Mouse (Mus musculus) kidney, adult 2 months (tissue): ENCODE results near the gene Mlst8. TPM values are rescaled to one million over a fixed set of nuclear protein-coding genes. Genes with fewer than 3 reads are reported as not detected.

Source experiments
- DNase-seq: peaks from one replicate; pipeline ENCODE4 v3.0.0; 2021
- H3K27ac ChIP-seq: fragments of 200-500 bp; 2 replicates; pipeline ENCODE4 v1.5.1; 2012; ENCODE audit warnings: low read depth, low read length, control low read depth, inconsistent platforms; ENCODE audit not compliant: insufficient read depth
- H3K27me3 ChIP-seq: fragments of 200-500 bp; replicated peaks from 2 replicates; pipeline ENCODE4 v1.6.1; 2012; ENCODE audit warnings: mild to moderate bottlenecking, moderate library complexity, low read length, inconsistent platforms; ENCODE audit not compliant: control insufficient read depth, insufficient read depth
- H3K36me3 ChIP-seq: fragments of 200-500 bp; 2 replicates; pipeline ENCODE4 v1.6.1; 2012; ENCODE audit warnings: mild to moderate bottlenecking, moderate library complexity, low read length, inconsistent platforms; ENCODE audit not compliant: control insufficient read depth, insufficient read depth
- H3K4me1 ChIP-seq: fragments of 200-500 bp; 2 replicates; pipeline ENCODE4 v1.6.1; 2011; ENCODE audit warnings: low read length; ENCODE audit not compliant: control insufficient read depth, insufficient read depth
- H3K4me3 ChIP-seq: fragments of 200-500 bp; 2 replicates; pipeline ENCODE4 v1.5.1; 2011; ENCODE audit warnings: mild to moderate bottlenecking, low read depth, low read length, control low read depth; ENCODE audit not compliant: insufficient read depth
- CTCF ChIP-seq: fragments of 200-500 bp; conservative IDR thresholded peaks from 2 replicates; pipeline ENCODE4 v1.5.1; 2011; ENCODE audit warnings: low read depth, mild to moderate bottlenecking, control low read depth, low read length, moderate library complexity, mixed read lengths; ENCODE audit not compliant: insufficient read depth, insufficient read length
- POLR2A ChIP-seq: fragments of 200-500 bp; IDR thresholded peaks from one replicate; pipeline ENCODE4 v1.6.1; 2011; ENCODE audit warnings: low read depth, low read length, control low read depth
- WGBS: fragments of 180-500 bp; shearing (Covaris S2); methylation state at CpG from one replicate; pipeline ENCODE4 v1.1.7; 2018; 5-methylcytosine and 5-hydroxymethylcytosine counted together
- polyA plus RNA-seq: library from polyadenylated mRNA; depleted of rRNA; stranded (reverse); fragments of >200 nt; gene quantifications from 2 replicates; pipeline ENCODE4 v1.2.3, GENCODE M21; 2012

Gene Mlst8
- polyA plus RNA-seq, 1 experiment: 26.1 TPM

- H3K27ac ChIP-seq: no peak overlapping the region
- no peaks in the 10 kb centered on the region; the same call in 1 of the 2 replicates for H3K36me3 ChIP-seq
- WGBS: 35% methylated on average over 11 of the region's 11 CpGs
- no peaks in the 10 kb centered on the region for H3K27me3 ChIP-seq
- peak; percentile 48 for DNase-seq
- H3K4me1 ChIP-seq: peaks cover 6% of the 10 kb centered on the region; the same call in 1 of the 2 replicates
- peak overlapping the region; percentile 3 for H3K4me3 ChIP-seq
- TF ChIP-seq CTCF (peak; percentile 37), POLR2A (no peak)
Observed at GRCm38 (mm10) chr17:24477985-24478600, 785 bp downstream of the Mlst8 start.

GRCm38 (mm10) chr17:24477053-24477984 is 1.6 kb downstream of the Mlst8 start:
- no peak for TF ChIP-seq POLR2A
- TF ChIP-seq CTCF: no peak
- Histone ChIP-seq H3K36me3 (no peaks in the 10 kb centered on the region; the same call in 1 of the 2 replicates), H3K27ac (no peak overlapping the region)

GRCm38 (mm10) chr17:24476022-24476776 is 2.7 kb downstream of the Mlst8 start:
- H3K4me1 ChIP-seq: peaks cover 19% of the 10 kb centered on the region
- DNase-seq: no peak
- no peak overlapping the region for H3K4me3 ChIP-seq
- H3K27ac ChIP-seq: no peak overlapping the region
- 93% methylated on average over 10 of the region's 10 CpGs for WGBS
- no peaks in the 10 kb centered on the region for H3K27me3 ChIP-seq
- H3K36me3 ChIP-seq: no peaks in the 10 kb centered on the region; the same call in 1 of the 2 replicates
- TF ChIP-seq POLR2A: no peak
- no peak for TF ChIP-seq CTCF

More at GRCm38 (mm10) chr17:24477053-24477984, 1.6 kb downstream of the Mlst8 start:
- DNase-seq: no peak
- Histone ChIP-seq H3K4me3 (no peak overlapping the region), H3K27me3 (no peaks in the 10 kb centered on the region), H3K4me1 (peaks cover 11% of the 10 kb centered on the region)
- WGBS: 88% methylated on average over 20 of the region's 20 CpGs

- DNase-seq: no peak
- Histone ChIP-seq H3K27ac (no peak overlapping the region), H3K27me3 (no peaks in the 10 kb centered on the region), H3K4me3 (no peak overlapping the region), H3K4me1 (peaks cover 19% of the 10 kb centered on the region), H3K36me3 (no peaks in the 10 kb centered on the region; the same call in 1 of the 2 replicates)
- 93% methylated on average over 6 of the region's 6 CpGs for WGBS
- TF ChIP-seq CTCF: no peak
- TF ChIP-seq POLR2A: no peak
Observed at GRCm38 (mm10) chr17:24475586-24475985, 3.3 kb downstream of the Mlst8 start.

- Histone ChIP-seq H3K27ac (no peak overlapping the region), H3K4me3 (no peak overlapping the region), H3K4me1 (peaks cover 21% of the 10 kb centered on the region), H3K36me3 (no peaks in the 10 kb centered on the region; the same call in 1 of the 2 replicates), H3K27me3 (no peaks in the 10 kb centered on the region)
- no peak for DNase-seq
- WGBS: 86% methylated on average over 5 of the region's 5 CpGs
- TF ChIP-seq POLR2A (no peak), CTCF (no peak)
Observed at GRCm38 (mm10) chr17:24474557-24474956, 4.3 kb downstream of the Mlst8 start.

- TF ChIP-seq CTCF (no peak), POLR2A (no peak)
- no peak within 1 kb of the TSS for H3K4me3 ChIP-seq
- peak within 1 kb of the TSS; percentile 51 for H3K27ac ChIP-seq
- no peak for DNase-seq
- 76% methylated on average over 6 of the region's 6 CpGs for WGBS
- H3K36me3 ChIP-seq: no peaks in the 10 kb centered on the region; the same call in 1 of the 2 replicates
- H3K4me1 ChIP-seq: peaks cover 21% of the 10 kb centered on the region
- H3K27me3 ChIP-seq: no peaks in the 10 kb centered on the region
Observed at GRCm38 (mm10) chr17:24473612-24474275, 5.1 kb downstream of the Mlst8 start, which contains the start of gene Bricd5. Bricd5 (plus strand) TSS chr17:24473884.
